Mouse (Mus musculus) E14TG2a.4 (cell line): ENCODE data around the gene Aff3.

Source experiments
- CTCF ChIP-seq: conservative IDR thresholded peaks from 2 replicates; pipeline ENCODE4 v1.5.1; 2014; ENCODE audit warnings: low read length
- NANOG ChIP-seq: IDR thresholded peaks from 2 replicates; pipeline ENCODE4 v1.6.1; 2014; ENCODE audit warnings: borderline replicate concordance, low read length, mixed read lengths
- POU5F1 ChIP-seq: IDR thresholded peaks from 2 replicates; pipeline ENCODE4 v1.6.1; 2014; ENCODE audit warnings: low read length, borderline replicate concordance

GRCm38 (mm10) chr1:38594766-38595165 is 70.0 kb downstream of the Aff3 start:
- TF ChIP-seq CTCF, result no peak
- TF ChIP-seq NANOG, result no peak
- no peak for TF ChIP-seq POU5F1
